Mouse (Mus musculus) gastrocnemius, adult 2 months (tissue): Measurements from ENCODE around the gene Col15a1. TPM values are rescaled to one million over a fixed set of nuclear protein-coding genes. Genes with fewer than 3 reads are reported as not detected.

Experiments
- DNase-seq: peaks from one replicate; pipeline ENCODE4 v3.0.0; 2022
- H3K27ac ChIP-seq: fragments of 200-600 bp; 2 replicates; pipeline ENCODE4 v1.8.1; 2022; ENCODE audit warnings: mild to moderate bottlenecking
- H3K4me3 ChIP-seq: fragments of 200-600 bp; 2 replicates; pipeline ENCODE4 v1.8.1; 2022; ENCODE audit warnings: mild to moderate bottlenecking, moderate library complexity
- CTCF ChIP-seq: fragments of 200-600 bp; IDR thresholded peaks from 2 replicates; pipeline ENCODE4 v1.8.1; 2022; ENCODE audit warnings: antibody characterized with exemption, mild to moderate bottlenecking, moderate library complexity
- intact Hi-C: fragments of 180-260 bp; cut with DNase I; formaldehyde crosslinking; loops from one replicate; pipeline ENCODE4 v1.15.1; 2025
- total RNA-seq, 2 experiments: library from RNA; stranded (reverse); gene quantifications; 2 replicates each; pipeline ENCODE4 v1.2.3; 2021

The Col15a1 gene
- total RNA-seq, 2 experiments from 2014 or later: 19.5 to 37.8 TPM

DNA sequence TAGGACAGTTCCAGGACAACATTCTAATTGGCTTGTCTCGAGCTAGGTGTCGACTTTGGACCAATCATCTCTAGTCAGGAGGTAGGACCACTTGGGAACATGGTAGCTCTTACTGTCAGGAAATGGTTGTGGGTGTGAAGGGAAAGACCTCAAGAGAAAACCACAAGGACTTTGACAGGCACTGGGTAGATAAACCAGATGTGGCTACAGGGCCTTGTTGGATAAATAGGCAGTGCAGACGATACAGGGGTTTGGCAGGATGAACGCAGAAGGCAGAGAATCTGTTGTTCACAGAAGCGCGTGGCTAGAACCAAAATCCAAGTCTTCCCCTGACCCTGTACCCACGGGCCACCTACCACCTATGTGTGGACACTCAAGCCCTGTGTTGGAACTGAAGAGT is 94.6 kb downstream of the Col15a1 start:
- intact Hi-C loops: no loop called here
- no peak overlapping the region for H3K4me3 ChIP-seq
- no peak overlapping the region for H3K27ac ChIP-seq
- no peak for TF ChIP-seq CTCF
- DNase-seq: no peak

DNA sequence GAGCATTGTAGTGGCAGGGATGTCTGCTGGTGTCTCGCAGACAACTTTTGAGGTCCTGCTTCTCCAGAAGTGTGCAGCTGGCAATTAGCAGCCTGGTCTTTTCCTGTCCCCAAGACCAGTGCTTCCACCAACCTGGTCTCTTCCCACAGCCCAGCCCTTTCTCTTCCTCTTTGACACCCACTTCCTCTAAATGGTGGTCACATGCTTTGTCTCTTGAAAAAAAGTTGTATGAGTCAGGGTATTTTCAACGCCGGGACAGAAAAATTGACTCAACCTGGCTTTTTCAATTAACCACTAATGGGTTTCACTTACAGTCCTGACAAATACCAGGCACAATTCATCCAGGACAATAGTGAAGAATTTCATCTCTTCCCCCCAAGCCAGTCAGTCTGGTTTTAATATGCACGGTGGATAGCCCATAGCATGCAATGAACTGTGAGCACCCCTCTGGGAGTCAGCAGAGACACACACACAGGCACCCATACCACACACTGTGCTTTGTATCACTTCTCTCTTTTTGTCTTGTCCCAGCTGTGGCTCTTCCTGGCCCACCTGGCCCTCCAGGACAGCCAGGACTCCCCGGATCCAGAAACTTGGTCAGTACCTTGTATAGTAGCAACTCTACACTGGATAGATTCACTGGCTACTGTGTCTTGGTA is 95.5 kb downstream of the Col15a1 start:
- Histone ChIP-seq H3K27ac (no peak overlapping the region), H3K4me3 (no peak overlapping the region)
- no peak for TF ChIP-seq CTCF
- intact Hi-C loops: no loop called here
- no peak for DNase-seq

DNA sequence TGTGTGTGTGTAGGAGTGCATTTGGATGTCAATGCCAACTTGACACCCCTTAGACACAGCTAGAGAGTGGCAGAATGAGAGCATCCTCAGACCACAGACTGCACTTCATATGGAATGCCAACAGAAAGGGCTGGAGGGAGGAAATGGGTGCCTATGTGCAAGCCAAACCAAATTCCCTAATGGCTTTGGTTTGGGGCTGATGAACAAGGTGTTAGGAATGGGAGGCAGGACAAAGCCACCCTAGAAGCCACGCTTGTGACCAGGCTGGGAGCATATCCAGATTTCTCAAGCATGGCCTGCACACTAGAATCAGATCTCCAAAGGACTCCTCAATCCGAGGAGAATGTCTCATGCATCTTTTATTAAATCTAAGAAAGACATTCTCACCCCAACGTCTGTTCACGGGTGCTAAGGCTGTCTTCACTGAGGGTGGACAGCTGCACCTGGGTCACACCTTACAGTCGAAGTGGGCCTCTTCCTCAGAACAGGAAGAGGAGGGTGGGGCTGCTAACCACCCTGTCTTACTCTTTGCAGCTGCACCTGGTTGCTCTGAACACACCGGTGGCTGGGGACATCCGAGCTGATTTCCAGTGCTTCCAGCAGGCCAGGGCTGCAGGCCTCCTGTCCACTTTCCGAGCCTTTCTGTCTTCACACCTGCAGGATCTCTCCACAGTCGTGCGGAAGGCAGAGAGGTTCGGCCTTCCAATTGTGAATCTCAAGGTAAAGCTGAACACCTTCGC is 102.1 kb downstream of the Col15a1 start:
- H3K4me3 ChIP-seq: no peak overlapping the region
- no peak for DNase-seq
- intact Hi-C loops: no loop called here
- no peak for TF ChIP-seq CTCF
- no peak overlapping the region for H3K27ac ChIP-seq

DNA sequence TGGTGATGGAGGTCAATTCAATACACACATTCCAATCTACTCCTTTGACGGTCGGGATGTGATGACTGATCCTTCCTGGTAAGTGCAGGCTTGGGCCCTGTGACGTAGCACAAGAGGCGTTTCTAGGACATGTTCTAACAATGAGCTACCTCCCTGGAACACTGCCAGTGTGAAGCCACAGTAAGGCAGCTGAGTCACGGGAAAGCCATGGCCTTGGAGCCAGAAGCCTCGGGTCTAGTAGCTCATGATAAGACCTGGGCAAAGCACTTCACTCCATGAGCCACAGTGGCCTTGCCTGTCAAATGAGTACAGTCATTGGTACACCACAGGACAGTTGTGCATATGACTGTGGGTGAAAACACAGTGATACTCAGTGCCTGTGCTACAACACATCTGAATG is 102.9 kb downstream of the Col15a1 start:
- no peak for TF ChIP-seq CTCF
- Histone ChIP-seq H3K27ac (no peak overlapping the region), H3K4me3 (no peak overlapping the region)
- DNase-seq: no peak
- intact Hi-C loops: no loop called here

DNA sequence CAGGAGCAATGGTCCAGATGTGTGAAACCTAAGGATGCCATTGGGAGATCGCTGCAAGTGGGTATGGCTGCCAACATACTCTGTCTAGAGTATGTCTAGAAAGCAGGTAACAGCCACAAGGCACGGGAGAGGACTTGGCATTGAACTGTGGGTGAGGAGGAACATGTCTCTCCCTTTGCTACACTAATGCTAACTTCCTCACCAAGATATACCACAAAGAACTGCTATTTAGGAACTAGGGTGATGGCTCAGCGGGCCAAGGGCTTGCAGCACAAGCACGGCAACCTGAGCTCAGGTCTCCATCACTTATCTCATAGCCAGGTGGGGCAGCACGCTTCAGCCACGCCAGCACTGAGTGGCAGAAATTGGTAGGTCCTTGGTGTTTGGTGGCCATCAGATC is 103.5 kb downstream of the Col15a1 start:
- intact Hi-C loops: no loop called here
- no peak for DNase-seq
- Histone ChIP-seq H3K4me3 (no peak overlapping the region), H3K27ac (no peak overlapping the region; the same call in 1 of the 2 replicates)
- TF ChIP-seq CTCF: no peak

DNA sequence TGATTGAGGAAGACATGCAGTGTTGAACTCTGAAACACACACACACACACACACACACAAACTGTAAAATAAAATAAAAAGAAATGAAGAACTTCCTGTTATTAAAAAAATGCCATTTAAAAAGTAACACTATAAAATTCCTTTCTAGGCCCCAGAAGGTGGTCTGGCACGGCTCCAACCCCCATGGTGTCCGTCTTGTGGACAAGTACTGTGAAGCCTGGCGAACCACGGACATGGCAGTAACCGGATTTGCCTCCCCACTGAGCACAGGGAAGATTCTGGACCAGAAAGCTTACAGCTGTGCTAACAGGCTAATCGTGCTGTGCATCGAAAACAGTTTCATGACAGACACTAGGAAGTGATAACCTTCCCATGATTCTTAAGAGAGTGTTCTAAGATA is 104.0 kb downstream of the Col15a1 start:
- intact Hi-C loops: no loop called here
- no peak for DNase-seq
- TF ChIP-seq CTCF: no peak
- no peak overlapping the region for H3K4me3 ChIP-seq
- H3K27ac ChIP-seq: peak overlapping the region; percentile 68

DNA sequence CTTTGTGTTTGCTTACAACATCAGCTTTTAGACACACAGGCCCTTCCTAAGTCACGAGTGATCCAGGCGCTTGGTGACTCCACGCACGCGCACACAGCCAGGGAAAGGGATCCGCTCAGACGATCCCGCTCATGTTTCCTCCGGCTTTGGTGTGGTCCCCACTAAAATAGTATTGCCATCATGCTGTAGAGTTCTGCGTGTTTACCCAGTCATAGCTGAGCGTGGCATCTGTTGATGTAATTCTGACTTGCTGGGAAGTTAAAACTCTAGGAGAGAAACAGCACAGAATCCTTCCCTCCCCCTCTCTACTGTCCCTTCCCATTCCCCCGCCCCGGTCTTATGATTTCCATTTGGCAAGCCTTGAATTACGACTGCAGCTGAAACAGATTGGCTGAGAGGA is 104.7 kb downstream of the Col15a1 start:
- DNase-seq: peak; percentile 60
- intact Hi-C loops: no loop called here
- TF ChIP-seq CTCF: no peak
- Histone ChIP-seq H3K4me3 (peak overlapping the region; percentile 52), H3K27ac (peak overlapping the region; percentile 68)

DNA sequence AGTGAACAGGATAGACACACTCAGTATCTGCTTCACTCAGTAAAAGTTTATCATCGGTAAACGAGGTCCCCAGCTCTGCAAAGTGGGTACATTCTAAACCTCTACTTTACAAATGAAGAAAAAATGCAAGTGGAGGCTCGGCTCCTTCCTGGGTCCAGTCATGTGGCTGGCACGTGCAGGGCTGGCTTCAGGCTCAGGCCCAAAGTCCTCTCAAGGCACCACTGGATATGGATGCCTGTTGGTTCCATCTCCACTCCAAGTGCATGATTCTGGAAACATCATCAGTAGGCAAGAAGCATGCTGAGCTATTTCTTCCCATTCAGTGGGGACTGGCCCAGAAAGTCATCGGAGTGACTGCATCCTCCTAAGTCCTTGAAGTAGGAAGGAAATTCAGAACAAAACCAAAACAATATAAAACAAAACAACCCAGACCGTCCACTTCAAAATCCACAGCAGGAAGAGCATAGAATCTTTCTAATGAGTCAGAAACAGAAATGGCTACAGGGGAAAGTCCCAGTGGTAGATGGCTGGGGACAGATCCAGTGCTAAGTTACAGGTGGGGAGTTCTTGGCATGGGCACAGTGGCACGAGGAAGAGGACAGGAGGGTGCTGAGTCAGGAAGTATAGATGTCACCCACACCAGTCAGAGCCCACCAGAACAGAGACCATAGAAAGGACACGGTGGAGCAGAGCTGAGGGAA is 105.9 kb downstream of the Col15a1 start:
- Histone ChIP-seq H3K4me3 (no peak overlapping the region), H3K27ac (peak overlapping the region; percentile 35; the same call in 1 of the 2 replicates)
- intact Hi-C loops: no loop called here
- no peak for DNase-seq
- TF ChIP-seq CTCF: no peak

DNA sequence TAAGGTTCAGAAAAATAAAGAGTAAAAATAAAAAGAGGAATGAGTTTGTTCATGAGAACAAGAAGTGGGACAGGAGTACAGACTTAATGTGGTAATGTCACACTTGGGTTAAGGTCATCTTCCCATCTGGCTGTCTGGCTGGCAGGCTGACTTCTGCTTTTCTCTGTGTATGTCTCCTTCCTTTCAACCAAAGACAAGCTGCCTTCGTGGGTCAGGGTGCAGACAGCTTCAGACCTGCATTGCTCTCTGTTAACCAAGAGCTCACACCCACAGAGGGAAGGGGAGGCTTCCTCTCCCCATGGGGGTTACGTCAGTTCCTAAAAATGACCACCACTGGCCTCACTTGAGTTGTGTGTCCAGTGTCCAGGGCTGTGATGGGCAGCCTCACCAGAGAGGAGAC is 107.5 kb downstream of the Col15a1 start:
- DNase-seq: peak; percentile 45
- H3K4me3 ChIP-seq: no peak overlapping the region
- intact Hi-C loops: no loop called here
- no peak for TF ChIP-seq CTCF
- peak overlapping the region; percentile 44 for H3K27ac ChIP-seq

DNA sequence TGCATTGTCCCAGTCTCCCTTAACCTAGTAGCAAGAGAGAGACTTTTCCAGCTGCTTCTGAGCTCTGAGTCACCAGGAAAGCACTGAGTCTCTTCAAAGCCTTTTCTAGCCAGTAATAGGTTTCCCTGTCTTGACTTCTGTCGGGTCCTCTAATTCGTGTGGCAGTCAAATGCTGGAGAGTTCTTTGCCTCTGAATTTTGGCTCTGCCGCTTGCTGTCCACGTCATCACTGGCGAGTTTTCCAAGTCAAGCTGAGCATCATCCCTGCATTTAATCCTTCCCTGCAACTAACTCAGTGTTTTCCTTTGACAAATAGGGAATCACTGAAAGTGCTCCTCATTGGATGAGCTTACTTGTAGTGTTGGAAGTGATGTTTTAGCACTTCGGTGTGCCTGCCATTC is 108.5 kb downstream of the Col15a1 start:
- DNase-seq: peak; percentile 63
- no peak for TF ChIP-seq CTCF
- intact Hi-C loops: no loop called here

DNA sequence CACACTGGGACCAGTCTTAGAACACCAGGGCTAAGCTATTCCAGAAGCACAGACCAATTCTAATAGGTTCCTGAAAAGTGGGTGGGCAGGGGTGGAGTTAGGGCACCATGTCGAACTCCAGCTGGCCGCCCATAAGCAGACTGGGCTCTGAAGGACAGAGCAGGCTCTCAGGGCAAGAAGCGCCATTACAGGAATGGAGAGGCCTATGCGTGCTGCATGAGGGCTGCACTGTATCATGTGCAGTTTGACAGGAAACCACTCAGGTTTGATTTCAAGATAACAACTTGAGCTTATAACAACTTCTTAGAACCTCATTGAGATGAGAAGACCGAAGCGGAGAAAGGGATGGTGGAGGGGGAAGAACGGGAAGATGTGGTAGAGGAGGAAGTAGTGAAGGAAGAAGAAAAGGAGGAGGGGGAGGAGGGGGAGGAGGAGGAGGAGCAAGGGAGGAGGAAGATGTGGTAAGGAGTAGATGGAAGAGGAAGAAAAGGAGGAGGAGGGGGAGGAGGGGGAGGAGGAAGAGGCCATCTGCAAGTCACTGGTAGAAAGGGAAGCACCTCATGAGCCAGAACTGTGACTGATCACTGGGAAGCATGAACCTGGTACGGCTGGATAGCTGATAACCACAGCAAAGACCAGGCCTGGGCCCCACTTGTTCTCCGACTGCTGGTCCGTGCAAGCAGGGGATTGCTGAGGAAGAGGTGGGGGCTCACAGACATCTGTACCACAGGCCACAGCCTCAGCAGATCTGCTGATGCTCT is 111.8 kb downstream of the Col15a1 start:
- no peak for DNase-seq
- no peak overlapping the region for H3K4me3 ChIP-seq
- TF ChIP-seq CTCF: no peak
- intact Hi-C loops: no loop called here
- no peak overlapping the region for H3K27ac ChIP-seq

More for the DNA sequence above, 108.5 kb downstream of the Col15a1 start:
- Histone ChIP-seq H3K27ac (peak overlapping the region; percentile 44), H3K4me3 (no peak overlapping the region)

DNA sequence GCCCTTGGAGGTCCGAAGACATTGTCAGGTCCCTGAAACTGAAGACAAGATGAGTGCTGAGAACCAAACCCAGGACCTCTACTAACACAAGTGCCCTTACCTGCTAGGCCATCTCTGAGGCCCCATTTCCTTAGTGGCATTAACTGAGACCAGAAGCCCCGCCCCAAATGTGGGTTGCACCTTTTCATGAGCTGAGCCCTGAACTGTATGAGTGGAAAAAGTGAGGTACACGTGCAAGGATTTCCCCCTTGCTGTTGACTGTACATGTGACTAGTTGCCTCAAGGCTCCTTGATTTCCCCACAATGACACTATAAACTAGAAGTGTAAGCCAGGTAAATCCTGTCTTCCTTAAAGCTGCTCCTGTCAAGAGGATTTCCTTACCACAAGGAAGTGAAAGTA is 114.4 kb downstream of the Col15a1 start:
- no peak for TF ChIP-seq CTCF
- Histone ChIP-seq H3K4me3 (no peak overlapping the region), H3K27ac (no peak overlapping the region)
- DNase-seq: no peak
- intact Hi-C loops: no loop called here
